Mouse (Mus musculus) testis, postnatal 10 days (tissue): Measurements from ENCODE around the gene Zfp740.

Experiments used
- DNase-seq: peaks from one replicate; pipeline ENCODE4 v3.0.0; 2021; ENCODE audit warnings: low spot score

The Zfp740 gene

GRCm38 (mm10) chr15:102230408-102231321, 27.6 kb downstream of the Zfp740 start:
- no peak for DNase-seq

- no peak for DNase-seq
Measured at GRCm38 (mm10) chr15:102231748-102232147, 28.7 kb downstream of the Zfp740 start, which contains the start of gene Itgb7. Gene Itgb7, minus strand, starts transcription at chr15:102231944.

DNA sequence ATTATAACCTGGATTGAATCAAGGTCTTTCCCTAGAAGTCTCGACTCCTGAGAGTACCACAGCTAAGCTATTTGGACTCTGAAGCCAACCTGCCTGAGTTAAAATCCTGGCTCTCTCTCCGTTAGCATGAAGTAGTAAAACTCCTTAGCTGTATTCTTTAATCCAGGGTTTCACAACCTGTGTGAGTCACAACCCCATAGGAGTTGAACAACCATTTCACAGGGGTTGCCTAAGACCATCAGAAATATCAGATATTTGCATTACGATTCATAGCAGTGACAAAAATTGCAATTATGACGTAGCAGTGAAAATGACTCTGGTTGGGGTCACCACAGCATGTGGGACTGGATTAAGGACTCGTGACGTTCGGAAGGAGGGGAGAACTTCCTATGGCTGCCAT, 29.7 kb downstream of the Zfp740 start:
- DNase-seq: no peak

DNA sequence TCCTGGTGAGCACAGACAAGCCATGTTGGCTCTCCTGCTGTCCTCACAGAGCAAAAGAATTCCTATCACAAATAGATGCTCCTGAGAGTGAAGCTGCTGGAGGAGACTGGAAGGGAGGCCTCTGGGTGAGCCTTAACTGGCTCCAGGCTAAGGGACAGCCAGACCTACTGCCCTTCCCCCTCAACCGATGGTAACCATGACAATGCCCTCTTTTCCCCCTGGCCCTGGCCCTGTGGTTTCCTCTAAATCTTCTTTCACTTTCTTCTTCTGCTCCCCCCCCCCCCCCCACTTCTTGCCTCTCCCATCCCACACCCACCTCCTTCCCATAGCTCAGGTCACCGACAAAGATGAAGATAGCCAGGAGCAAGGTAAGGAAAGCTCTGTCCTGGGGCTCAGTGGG, 30.8 kb downstream of the Zfp740 start:
- DNase-seq: no peak

GRCm38 (mm10) chr15:102235371-102236027, 32.5 kb downstream of the Zfp740 start:
- DNase-seq: peak; percentile 48

GRCm38 (mm10) chr15:102238543-102239259, 35.7 kb downstream of the Zfp740 start:
- DNase-seq: no peak

DNA sequence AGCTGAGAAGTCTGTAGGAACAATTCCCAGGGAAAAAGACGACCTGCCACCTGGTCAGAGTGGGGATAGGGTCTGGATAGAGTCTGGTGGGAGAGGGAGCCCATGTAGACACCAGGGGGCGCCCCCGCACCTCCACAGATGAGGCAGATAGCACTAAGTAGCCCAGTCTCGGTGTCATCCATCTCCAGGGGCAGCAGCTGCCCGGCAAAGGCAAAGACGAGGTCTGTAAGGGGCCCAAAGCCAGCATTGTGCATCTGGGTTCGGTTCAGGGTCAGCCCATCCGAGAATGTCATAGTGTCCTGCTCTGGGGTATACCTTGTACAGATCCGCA, 36.2 kb downstream of the Zfp740 start:
- peak; percentile 87 for DNase-seq

DNA sequence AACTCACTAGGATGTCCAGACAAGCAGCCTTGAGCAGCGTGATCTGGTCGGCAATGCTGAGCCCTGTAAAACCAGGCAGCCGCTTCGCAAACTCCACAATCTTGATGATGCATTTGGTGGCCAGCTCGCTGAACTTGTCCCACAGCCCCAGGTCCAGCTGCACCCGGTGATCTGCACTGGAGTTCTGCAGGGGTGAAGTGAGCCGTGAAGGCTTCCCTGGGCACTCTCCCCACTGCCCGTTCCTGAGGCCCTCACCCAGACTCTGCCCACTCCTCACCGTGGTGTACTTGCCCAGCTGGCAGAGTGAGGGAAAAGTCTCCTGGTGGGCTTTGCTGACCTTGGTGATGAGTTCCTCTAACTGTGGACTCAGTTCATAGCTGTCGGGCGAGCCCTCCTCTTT, 36.8 kb downstream of the Zfp740 start:
- no peak for DNase-seq

DNA sequence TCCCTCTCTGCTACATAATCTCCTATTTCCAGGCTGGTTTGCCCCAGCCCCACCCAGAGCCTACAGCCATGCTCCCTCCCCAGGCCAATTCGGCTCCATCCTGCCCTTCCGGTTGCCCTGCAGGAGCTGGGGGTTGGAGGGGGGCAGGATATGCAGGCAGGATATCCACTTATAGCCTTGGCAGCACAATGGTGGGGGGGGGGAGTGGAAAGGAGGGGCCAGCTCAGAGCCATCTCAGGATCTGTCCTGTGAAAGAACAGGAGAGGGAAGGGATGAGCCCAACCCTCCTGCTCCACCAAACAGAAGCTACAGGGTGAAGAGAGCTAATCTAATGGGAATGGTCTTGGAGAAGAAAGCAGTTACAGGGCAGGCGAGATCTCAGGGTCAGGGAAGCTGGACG, 37.6 kb downstream of the Zfp740 start:
- no peak for DNase-seq

DNA sequence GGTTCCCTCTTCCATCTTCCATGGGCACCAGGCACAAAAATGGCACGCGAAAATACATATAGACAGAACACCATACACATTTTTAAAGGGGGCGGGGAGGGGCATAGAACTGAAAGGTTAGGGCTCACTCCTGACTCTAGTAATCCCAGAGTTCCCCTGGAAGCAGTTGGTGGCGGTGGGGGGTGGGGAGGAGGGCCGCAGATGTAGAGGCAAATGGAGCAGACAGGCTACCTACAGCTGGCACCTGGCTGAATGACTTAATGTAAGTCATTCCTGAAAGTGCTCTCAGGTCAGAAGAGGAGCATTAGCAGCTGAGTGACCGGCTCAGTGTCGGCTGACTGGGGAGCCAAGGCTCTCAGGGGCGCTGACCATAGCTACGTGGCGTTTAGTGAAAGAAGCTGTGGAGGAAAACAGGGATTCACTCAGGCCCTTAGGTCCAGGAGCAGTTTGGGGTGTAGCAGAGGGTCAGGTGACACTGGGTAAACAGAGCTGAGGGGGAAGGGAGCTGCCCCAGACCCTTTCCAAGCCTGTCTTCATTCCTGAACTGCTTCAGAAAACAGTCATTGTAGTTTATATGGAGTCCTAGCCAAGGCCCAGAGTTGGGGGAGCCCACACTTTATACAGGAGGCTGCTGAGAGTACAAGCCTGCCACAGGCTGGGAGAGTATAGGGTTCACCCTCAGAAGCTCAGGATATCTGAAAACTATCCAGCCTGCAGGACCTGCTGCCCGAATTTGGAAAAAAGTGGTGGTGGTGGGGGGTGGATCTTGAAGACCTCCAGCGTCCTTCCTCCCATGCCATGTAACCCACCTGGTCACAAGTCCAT, 39.6 kb downstream of the Zfp740 start:
- no peak for DNase-seq

DNA sequence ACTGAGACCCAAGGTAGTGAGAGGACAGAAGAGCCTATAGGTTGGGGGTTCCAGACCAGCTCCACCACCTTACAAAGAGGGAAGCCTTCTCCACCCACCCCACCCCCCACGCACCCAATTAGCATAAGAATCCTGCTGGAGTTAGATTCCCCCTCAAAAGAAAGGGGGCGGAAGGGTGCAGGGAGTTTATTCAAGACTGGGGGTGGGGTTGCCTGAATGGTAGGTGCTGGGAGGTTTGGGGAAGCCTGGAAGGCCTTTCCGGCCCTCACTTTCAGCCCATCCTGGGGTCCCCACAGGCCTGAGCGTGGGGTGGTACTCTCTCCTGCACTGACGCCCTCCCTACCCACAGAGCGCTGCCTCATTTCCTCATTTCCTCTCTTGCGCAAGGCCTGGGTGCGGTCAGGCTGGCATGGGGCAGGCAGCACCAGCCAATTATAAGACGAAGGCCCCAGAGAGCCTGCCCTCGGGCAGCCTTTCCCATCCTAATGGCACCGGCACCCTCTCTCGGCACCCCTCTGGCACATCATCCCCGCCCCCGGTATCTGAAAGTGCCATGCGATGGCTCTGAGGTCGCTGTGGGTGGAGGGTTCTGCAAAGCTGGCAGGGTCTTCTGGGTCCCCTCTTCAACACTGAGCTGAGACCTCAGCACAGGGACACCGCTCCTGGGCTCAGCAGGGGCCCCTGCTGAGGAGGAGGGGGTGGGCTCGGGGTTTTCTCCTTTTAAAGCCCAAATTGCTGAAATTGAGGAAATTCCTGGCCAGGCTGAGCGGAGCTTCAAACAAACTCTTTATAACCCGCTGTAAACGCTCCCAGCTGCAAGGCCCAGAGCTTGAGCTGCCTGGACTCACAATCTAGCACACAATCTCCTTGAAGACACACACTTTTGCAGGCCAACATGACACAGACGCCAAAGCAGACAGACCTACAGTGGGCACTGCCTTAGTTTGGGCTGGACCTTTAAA, 40.5 kb downstream of the Zfp740 start:
- no peak for DNase-seq

DNA sequence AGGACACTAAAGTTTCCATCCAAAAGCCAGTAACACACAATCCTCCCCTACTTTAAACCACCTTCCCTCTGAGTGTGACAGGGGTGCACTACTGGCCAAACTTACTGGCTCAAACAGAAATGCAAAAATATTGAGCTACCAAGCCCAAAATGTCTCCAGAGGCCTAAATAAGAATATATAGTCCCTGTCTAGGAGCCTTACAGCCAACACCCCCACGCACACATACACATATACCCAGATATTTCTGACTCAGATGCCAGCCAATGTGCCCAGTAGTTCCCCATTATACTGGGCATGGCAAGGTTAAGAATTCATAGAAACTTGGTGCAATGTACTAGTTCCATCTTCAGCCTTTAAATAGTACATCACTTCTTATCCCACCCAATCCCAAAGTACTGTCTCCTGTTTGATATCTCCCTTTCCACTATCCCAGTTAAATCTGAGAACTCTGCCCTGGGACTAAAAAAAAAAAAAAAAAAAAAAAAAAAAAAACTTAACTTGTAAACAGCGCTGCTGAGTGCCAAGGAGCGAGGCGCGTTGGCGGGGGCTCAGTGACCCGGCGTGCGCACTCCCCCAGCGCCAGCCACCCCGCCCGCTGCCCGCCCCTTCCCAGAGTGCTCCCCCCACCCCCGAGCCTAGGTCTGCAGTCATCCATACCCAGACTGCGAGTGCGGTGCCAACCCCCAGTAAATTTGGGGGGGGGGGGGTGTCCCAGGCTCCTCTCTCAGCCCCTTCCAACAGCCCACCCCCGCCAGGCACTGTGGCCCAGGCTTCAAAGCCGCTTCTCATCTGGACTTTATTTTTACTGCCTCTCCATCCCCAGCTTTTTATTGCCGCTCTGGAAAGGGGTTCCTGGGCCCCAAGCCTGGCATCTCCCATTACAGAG, 41.5 kb downstream of the Zfp740 start:
- no peak for DNase-seq

- DNase-seq: no peak
Measured at GRCm38 (mm10) chr15:102245461-102245881, 42.4 kb downstream of the Zfp740 start.

DNA sequence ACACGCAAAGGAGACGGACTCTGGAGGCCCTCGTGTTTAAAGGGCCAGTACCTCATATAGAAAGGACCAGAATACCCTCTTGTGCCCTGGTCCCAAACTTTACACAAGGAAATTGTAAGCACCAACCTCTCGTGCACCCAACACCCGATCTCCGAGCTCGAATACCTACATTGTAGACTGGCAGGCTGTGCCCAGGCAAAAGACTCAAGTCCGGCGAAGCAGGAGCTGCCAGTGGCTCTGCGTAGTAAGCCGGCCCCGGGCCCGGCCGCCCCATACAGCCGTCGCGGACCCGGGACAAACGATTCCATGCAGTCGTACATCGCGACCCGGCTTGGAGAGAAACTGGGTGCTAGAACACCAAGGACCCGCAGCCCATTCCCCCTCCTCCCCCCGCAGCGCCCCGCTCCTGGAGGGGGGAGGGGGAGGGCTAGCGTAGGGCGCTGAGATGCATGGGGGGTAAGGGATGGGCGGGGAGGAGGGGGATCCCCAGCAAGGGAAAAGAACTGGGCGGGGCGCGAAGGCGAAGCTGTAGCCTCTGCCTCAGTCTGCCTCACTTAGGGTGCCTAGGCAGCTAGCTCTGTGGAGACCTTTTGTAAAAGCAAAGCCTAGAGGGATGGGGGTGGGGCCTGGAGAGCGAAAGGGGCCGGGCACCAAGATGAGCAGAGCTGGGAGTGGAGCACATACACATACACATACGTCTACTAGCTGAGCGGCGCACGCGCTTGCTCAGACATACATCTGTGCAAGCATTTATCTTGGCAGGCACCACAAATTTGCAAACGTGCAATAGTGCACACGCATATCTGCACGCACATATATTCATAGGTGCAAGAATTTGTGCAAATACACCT, 43.1 kb downstream of the Zfp740 start:
- DNase-seq: peak; percentile 79

- peak; percentile 93 for DNase-seq
Measured at GRCm38 (mm10) chr15:102246866-102247251, 43.8 kb downstream of the Zfp740 start.

DNA sequence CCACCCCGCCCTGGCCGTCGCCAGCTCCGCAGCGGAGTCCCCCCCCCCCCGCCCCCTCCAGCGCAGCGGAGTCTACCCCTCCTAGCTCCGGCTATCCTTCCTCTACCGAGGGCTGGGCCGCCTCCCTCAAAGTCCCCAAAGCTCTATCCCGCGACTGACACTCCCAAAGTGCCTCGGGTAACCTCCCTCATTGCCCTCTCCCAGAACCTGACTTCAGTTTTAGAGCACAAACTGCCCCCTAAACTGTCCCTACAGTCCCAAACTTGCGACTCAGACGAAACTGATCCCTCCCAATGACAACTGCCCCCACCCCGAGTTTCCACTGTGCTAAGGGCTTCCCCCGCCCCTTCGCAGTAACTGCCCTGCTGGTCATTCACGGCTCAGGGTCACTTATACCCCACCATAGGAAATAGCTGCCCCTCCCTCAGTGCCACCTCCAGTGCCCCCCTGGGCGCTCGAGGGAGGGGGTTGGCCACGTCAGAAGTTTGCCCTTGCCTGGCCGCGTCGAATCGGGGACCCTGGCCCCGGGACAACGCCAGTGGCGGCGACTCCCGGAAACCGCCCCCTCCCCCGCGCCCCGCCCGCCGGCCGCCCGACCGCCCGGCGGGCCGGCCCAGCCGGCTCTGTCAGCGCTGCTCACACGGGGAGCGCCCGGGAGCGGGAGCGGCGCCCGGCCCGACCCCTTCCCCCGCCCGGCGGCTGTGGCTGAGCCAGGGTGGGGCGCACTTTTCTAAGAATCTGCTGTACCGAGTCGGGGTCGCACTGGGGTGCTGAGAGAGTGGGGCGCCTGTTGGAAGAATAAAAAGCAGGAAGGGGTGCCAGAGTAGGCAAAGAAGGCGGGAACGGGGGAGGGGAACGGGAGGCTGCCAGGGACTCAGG, 44.4 kb downstream of the Zfp740 start:
- DNase-seq: peak; percentile 79

DNA sequence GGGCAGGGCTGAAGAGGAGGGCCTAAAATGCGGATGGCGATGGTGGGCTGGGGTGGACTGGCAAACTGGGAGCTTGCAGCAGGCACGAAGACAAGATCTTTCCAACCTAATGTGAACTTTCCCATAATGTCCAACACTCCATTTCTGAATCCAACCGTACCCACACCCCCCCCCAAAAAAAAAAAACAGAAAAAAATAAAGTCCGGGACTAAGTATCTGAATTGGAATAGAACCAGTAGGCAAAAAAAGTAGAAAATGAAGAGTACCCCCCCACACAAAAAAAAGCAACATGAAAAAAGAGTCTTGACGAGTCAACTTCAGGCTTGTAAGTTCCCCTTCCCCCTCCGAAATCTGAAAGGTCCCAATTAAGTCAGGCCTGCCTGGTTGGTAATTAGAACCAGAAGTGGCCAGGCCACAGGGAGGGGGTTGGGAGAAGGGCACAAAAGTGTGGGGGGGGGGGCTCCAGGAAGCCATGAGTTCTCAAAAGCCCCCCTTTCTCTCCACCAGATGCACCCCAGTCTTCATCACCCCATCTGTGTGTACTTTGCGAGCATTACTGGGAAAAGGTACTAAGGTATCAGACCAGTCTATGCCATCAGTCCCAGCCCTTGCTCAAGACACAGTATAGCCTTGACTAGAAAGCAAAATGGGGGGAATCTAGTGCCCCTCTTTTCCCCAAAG, 45.2 kb downstream of the Zfp740 start:
- DNase-seq: no peak
